Mouse (Mus musculus) embryonic stem cell, embryonic (primary cell): ENCODE measurements around the gene Cldn34c2.
"Not testable (repeated sequence)": the region's sequence is repeated elsewhere in the genome, so short reads cannot be mapped to it uniquely, and the experiment has no call there.

ENCODE experiments used
- CTCF ChIA-PET, 4 experiments: fragments of 300-600 bp in 2 of 4; fragments of 350-600 bp in 2 of 4; sonication (Branson Sonifier 250); formaldehyde crosslinking; loops; one replicate each; lab custom pipeline; 2022; ENCODE audit warnings: inconsistent platforms in 2 of 4; lab: Charles Lee
- POLR2A ChIA-PET, 4 experiments: fragments of 300-600 bp in 2 of 4; fragments of 350-600 bp in 2 of 4; sonication (Branson Sonifier 250); formaldehyde crosslinking; loops; one replicate each; lab custom pipeline; 2022; ENCODE audit warnings: antibody characterized with exemption in 4 of 4, inconsistent platforms in 1 of 4; lab: Charles Lee

Cldn34c2 gene

GRCm38 (mm10) chrX:123581400-123581799 is at the start of gene Cldn34c2:
TSS of gene Cldn34c2 (plus strand) at chrX:123581700.
- CTCF ChIA-PET, POLR2A ChIA-PET: not testable (repeated sequence)

- POLR2A ChIA-PET = not testable (repeated sequence)
Measured at GRCm38 (mm10) chrX:123551378-123551777, 30.1 kb upstream of the Cldn34c2 start.

GRCm38 (mm10) chrX:123612158-123612828 is 30.8 kb downstream of the Cldn34c2 start:
- POLR2A ChIA-PET, CTCF ChIA-PET: not testable (repeated sequence)

More at GRCm38 (mm10) chrX:123551378-123551777, 30.1 kb upstream of the Cldn34c2 start:
- CTCF ChIA-PET = not testable (repeated sequence)
